Mouse (Mus musculus) limb, embryonic 11.5 days (tissue): ENCODE results near the gene Stx5a. TPM values are rescaled to one million over a fixed set of nuclear protein-coding genes. Genes with fewer than 3 reads are reported as not detected.
A peak's percentile ranks its signal among the peaks of the same experiment; 100 is the strongest.

ENCODE experiments used
- ATAC-seq: fragments of 200-750 bp; cut with Nextera tagmentation; 2 replicates; pipeline ENCODE4 v1.8.0; 2017; ENCODE audit warnings: low read depth; ENCODE audit not compliant: insufficient number of reproducible peaks, low FRiP score, low TSS enrichment
- DNase-seq: peaks from one replicate; pipeline ENCODE4 v3.0.0-alpha.2; 2015; ENCODE audit warnings: low spot score
- H3K27ac ChIP-seq: fragments of 300-500 bp; sonication (generic); replicated peaks from 2 replicates; pipeline ENCODE4 v1.5.1; 2014; ENCODE audit warnings: low read depth, mild to moderate bottlenecking, low read length
- H3K27me3 ChIP-seq: fragments of 300-500 bp; sonication (generic); 2 replicates; pipeline ENCODE4 v1.6.1; 2014; ENCODE audit warnings: mild to moderate bottlenecking, low read length, mixed read lengths; ENCODE audit not compliant: control insufficient read depth, insufficient read depth
- H3K36me3 ChIP-seq: fragments of 300-500 bp; sonication (generic); 2 replicates; pipeline ENCODE4 v1.6.1; 2014; ENCODE audit warnings: mild to moderate bottlenecking, low read length, moderate library complexity, mixed read lengths; ENCODE audit not compliant: control insufficient read depth, insufficient read depth
- H3K4me1 ChIP-seq: fragments of 300-500 bp; sonication (generic); 2 replicates; pipeline ENCODE4 v1.6.1; 2014; ENCODE audit warnings: low read length, mixed read lengths; ENCODE audit not compliant: control insufficient read depth, insufficient read depth
- H3K4me2 ChIP-seq: fragments of 300-500 bp; sonication (generic); 2 replicates; pipeline ENCODE4 v1.6.1; 2014; ENCODE audit warnings: low read depth, mild to moderate bottlenecking, moderate library complexity; ENCODE audit not compliant: severe bottlenecking
- H3K4me3 ChIP-seq: fragments of 300-500 bp; sonication (generic); 2 replicates; pipeline ENCODE4 v1.5.1; 2014; ENCODE audit warnings: low read depth, low read length
- H3K9ac ChIP-seq: fragments of 300-500 bp; sonication (generic); 2 replicates; pipeline ENCODE4 v1.6.1; 2014; ENCODE audit warnings: mild to moderate bottlenecking, low read length
- H3K9me3 ChIP-seq: fragments of 300-500 bp; sonication (generic); 2 replicates; pipeline ENCODE4 v1.6.1; 2016; ENCODE audit warnings: low read length; ENCODE audit not compliant: control insufficient read depth
- WGBS: fragments of 180-500 bp; shearing (Covaris S2); extraction: QIAGEN DNeasy Blood & Tissue Kit; methylation state at CpG from one replicate; pipeline ENCODE4 v1.1.7; 2014; 5-methylcytosine and 5-hydroxymethylcytosine counted together
- polyA plus RNA-seq: library from polyadenylated mRNA; unstranded; fragments of >200 nt; fragmentation: Nextera tagmentation; extraction: Ambion mirVana; gene quantifications from 2 replicates; pipeline ENCODE4 v1.2.1, GENCODE M21; 2014

The Stx5a gene
- polyA plus RNA-seq, 1 experiment from 2014 or later: 127 TPM

DNA sequence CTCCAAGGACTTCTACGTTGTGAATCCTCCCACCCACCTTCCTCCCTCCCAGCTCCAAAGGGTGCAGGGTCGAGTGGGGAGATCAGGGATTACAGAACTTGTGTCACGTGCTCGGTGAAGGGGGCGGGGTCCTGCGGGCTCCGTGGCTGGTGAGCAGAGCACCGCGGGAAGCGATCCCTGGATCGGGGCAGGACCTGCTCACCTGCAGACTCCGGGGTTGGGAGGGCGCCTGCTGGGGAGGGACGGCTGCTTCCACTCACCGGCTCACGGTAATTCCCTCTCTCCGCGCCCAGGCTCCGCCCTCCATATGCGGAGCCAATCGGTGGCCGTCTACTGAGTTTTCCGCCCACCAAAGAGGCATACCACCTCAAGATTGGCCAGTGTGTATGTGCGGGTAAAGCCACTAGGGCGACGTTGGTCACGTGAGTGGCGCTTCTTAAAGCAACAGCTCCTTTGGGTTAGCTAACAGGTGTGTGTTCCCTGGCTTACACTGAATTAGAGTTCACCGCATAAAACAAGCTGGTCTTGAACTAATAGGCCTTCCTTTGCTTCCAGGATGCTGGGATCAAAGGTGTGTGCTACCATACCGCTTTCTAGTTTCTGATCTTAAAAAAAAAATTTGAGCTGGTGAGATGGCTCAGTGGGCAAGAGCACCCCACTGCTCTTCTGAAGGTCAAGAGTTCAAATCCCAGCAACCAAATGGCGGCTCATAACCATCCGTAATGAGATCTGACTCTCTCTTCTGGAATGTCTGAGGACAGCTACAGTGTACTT lies 45.0 kb downstream of the Stx5a start, which contains the start of gene Taf6l:
Taf6l (minus strand) TSS at position 410 of the 774 bp plus-strand sequence.
- under 1% methylated on average over 32 of the region's 32 CpGs for WGBS
- DNase-seq (peak; percentile 89), ATAC-seq (peak; percentile 99)
- H3K9me3 ChIP-seq: no peaks in the 10 kb centered on the region
- H3K36me3 ChIP-seq: peaks cover 4% of the 10 kb centered on the region; the same call in 1 of the 2 replicates
- H3K9ac ChIP-seq: peak within 1 kb of the TSS; percentile 63
- H3K4me3 ChIP-seq: peak within 1 kb of the TSS; percentile 60
- peak within 1 kb of the TSS; percentile 51; the same call in 1 of the 2 replicates for H3K27ac ChIP-seq
- H3K27me3 ChIP-seq: no peaks in the 10 kb centered on the region
- peak within 1 kb of the TSS; percentile 59 for H3K4me2 ChIP-seq
- no peaks in the 10 kb centered on the region for H3K4me1 ChIP-seq

DNA sequence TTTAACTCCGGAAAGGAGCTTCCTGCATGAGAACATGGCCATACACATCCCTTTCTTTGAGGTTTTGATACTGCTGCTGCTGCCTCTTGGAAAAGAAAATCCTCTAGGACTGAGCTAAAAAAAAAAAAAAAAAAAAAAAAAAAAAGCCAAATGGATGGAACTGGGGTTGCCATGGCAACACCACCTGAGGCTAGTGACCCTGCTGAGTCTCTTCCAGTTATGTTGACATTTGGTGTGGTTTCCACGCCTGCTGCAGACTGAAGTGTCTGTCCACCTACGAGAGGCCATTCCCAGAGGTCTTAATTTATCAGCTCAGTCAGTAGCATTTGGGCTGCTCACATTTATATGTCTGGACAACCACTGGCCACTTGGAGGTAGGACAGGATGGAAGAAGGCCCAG lies 47.3 kb downstream of the Stx5a start:
- no peak overlapping the region for H3K4me2 ChIP-seq
- DNase-seq (no peak), ATAC-seq (no peak)
- H3K9me3 ChIP-seq: no peaks in the 10 kb centered on the region
- no peaks in the 10 kb centered on the region for H3K4me1 ChIP-seq
- no peaks in the 10 kb centered on the region for H3K27me3 ChIP-seq
- no peak overlapping the region for H3K4me3 ChIP-seq
- 20% methylated on average over 3 of the region's 3 CpGs for whole genome bisulfite sequencing
- no peak overlapping the region for H3K9ac ChIP-seq
- H3K36me3 ChIP-seq: peaks cover 5% of the 10 kb centered on the region
- H3K27ac ChIP-seq: no peak overlapping the region

DNA sequence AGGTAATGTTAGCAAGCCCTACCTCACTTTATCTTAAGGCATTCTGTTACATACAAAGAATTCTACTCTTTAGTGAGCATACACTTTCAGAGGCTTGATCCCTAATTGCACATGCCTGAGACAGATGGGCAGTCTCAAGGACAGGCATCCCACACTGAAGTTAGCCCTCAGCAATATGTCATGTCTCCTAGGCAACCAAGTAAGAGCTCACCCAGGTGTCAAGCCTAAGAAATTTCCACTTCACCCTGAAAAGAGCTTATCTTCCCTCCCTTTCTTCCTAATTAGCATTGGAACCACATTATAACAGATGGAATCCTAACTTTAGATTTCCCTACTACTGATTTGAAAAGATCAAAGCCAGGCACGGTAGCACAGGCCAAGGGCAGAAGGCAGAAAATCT lies 48.0 kb downstream of the Stx5a start:
- Histone ChIP-seq H3K9ac (no peak overlapping the region), H3K4me2 (no peak overlapping the region), H3K4me3 (no peak overlapping the region), H3K9me3 (no peaks in the 10 kb centered on the region), H3K27ac (no peak overlapping the region), H3K27me3 (no peaks in the 10 kb centered on the region), H3K36me3 (peaks cover 12% of the 10 kb centered on the region), H3K4me1 (no peaks in the 10 kb centered on the region)
- no peak for ATAC-seq
- WGBS: 64% methylated on average over 1 of the region's 1 CpGs
- no peak for DNase-seq

DNA sequence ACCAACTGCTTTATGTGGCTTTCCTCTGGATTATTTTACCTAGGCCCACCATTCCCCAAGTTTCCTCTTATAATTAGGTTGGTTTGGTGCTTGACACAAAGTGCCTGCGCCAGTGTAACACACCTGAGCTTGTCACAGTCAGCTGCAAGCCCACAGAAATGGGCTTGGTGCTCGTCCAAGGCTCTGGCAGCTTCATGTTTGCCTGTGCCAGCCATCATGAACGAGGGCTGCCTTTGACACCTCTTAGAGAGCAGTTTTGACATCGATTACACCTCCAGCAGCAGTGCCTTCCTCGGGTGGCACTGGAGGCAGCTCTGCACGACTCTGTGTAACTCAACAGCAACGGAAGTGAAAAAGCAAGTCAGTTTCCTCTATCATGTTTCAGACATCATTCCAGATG lies 49.0 kb downstream of the Stx5a start:
- Histone ChIP-seq H3K9ac (no peak overlapping the region), H3K36me3 (peaks cover 21% of the 10 kb centered on the region), H3K4me2 (no peak overlapping the region), H3K4me3 (no peak overlapping the region), H3K27ac (no peak overlapping the region), H3K27me3 (no peaks in the 10 kb centered on the region), H3K4me1 (no peaks in the 10 kb centered on the region), H3K9me3 (no peaks in the 10 kb centered on the region)
- DNase-seq (no peak), ATAC-seq (no peak)
- 86% methylated on average over 7 of the region's 7 CpGs for WGBS

DNA sequence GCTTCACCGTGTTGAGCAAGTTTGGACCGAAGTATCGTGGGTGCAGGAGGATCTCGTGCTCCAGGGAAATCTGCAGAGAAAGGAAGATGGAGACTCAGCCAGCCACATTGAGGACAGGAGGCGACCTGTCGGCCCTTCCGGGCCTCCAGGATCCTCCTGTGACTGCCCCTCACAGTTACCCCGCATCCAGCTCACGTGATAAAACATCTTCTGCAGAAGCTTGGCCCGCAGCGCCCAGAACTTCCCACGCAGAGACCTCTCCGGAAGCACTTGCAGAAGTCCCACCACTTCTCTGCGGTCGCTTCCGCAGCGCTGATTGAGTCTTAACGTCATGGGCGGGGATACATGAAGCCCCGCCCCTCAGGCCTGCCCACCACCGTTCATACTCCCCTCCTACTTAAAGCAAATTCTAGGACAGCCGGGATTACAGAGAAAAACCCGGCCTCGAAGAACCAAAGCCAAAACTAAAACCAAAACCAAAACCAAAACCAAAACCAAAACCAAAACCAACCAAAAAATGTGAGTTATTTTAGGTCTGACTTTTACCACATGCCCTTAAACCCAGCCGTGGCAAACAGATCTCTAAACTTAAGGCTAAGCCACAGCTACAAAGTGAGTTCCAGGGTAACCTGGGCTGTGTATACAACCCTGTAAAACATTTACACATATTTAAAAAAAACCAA lies 57.2 kb downstream of the Stx5a start, which contains the start of gene Polr2g:
Polr2g (minus strand) TSS at position 314 of the 683 bp plus-strand sequence.
- peak within 1 kb of the TSS; percentile 83 for H3K9ac ChIP-seq
- peak within 1 kb of the TSS; percentile 83 for H3K4me2 ChIP-seq
- peaks cover 17% of the 10 kb centered on the region for H3K36me3 ChIP-seq
- WGBS: 2% methylated on average over 25 of the region's 25 CpGs
- no peaks in the 10 kb centered on the region for H3K27me3 ChIP-seq
- H3K9me3 ChIP-seq: no peaks in the 10 kb centered on the region
- H3K4me3 ChIP-seq: peak within 1 kb of the TSS; percentile 84
- DNase-seq (peak; percentile 90), ATAC-seq (peak; percentile 78; the same call in 1 of the 2 replicates)
- H3K27ac ChIP-seq: peak within 1 kb of the TSS; percentile 22; the same call in 1 of the 2 replicates
- peaks cover 9% of the 10 kb centered on the region; the same call in 1 of the 2 replicates for H3K4me1 ChIP-seq

DNA sequence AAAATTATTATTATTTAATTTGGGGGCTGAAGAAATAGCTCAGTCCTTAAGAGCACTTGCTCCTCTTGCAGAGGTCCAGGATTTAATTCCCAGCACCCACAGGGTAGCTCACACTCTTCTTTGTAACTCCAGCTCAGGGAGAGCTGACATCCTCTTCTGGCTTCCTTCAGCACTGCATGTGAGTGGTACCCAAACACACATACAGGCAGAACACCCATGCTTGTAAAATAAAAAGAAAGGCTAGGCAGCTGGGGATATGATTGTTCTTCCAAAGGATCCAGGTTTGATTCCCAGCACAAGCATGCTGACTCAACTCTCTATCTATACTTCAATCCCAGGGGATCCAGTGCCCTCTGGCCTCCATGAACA lies 57.7 kb downstream of the Stx5a start:
- Histone ChIP-seq H3K9me3 (no peaks in the 10 kb centered on the region), H3K4me3 (no peak overlapping the region; the same call in 1 of the 2 replicates), H3K27ac (no peak overlapping the region), H3K36me3 (peaks cover 11% of the 10 kb centered on the region), H3K27me3 (no peaks in the 10 kb centered on the region), H3K4me2 (peak overlapping the region; percentile 83; the same call in 1 of the 2 replicates), H3K9ac (no peak overlapping the region), H3K4me1 (peaks cover 9% of the 10 kb centered on the region; the same call in 1 of the 2 replicates)
- no peak for DNase-seq
- no peak for ATAC-seq

DNA sequence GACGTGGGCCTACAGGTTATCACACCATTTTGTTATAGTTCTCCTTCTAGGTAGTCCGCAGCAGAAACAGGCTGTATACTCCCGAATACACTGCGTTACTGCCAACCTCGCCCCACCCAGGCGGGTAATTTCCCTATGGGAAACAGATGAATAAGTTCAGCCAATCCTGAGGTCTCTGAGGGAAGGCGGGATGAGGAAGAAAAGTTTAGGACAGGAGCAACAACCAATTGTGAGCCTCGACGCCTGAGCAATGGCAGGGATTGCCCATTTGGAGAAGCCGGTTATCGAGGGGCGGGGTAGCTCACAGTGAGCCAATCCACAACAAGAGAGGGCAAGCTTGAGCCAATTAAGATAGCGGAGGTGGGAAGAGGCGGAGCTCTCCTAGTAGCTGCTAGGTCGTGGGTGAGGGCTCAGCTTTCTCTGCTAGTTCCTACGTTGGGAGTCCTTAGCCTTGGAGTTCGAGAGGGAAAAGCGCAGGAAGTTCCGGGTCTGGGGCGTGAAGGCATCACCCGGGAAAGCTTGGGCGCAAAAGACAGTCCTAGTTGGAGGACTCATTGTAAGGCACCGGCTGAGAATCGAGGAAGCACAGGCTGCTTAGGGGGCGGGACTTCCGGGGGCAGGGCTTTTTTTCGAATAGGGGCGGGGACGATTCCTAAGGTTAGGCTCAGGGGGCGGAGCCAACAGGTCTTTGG lies 61.1 kb downstream of the Stx5a start, which contains the start of gene Zbtb3:
Zbtb3 (plus strand) TSS at position 426 of the 692 bp plus-strand sequence.
- H3K4me1 ChIP-seq: peaks cover 9% of the 10 kb centered on the region; the same call in 1 of the 2 replicates
- DNase-seq (peak; percentile 94), ATAC-seq (peak; percentile 95)
- WGBS: under 1% methylated on average over 30 of the region's 30 CpGs
- H3K4me2 ChIP-seq: peak within 1 kb of the TSS; percentile 52
- H3K4me3 ChIP-seq: peak within 1 kb of the TSS; percentile 42
- H3K9me3 ChIP-seq: no peaks in the 10 kb centered on the region
- H3K27me3 ChIP-seq: no peaks in the 10 kb centered on the region
- peak within 1 kb of the TSS; percentile 57; the same call in 1 of the 2 replicates for H3K9ac ChIP-seq
- H3K27ac ChIP-seq: 0 out of 2 replicates have a peak within 1 kb of the TSS, but pooled peaks have one; percentile 64
- H3K36me3 ChIP-seq: peaks cover 2% of the 10 kb centered on the region; the same call in 1 of the 2 replicates
